Mouse (Mus musculus) testis, adult 2 months (tissue): ENCODE data around the gene Lgi4.

Experiments
- CTCF ChIP-seq: fragments of 200-500 bp; IDR thresholded peaks from 2 replicates; pipeline ENCODE4 v1.5.1; 2012; ENCODE audit warnings: low read depth, mild to moderate bottlenecking, inconsistent platforms, low read length, moderate library complexity; ENCODE audit not compliant: control insufficient read depth, insufficient read depth, insufficient replicate concordance
- POLR2A ChIP-seq: fragments of 200-500 bp; IDR thresholded peaks from 2 replicates; pipeline ENCODE4 v1.6.1; 2012; ENCODE audit warnings: low read depth, mild to moderate bottlenecking, inconsistent platforms, low read length, moderate library complexity; ENCODE audit not compliant: control insufficient read depth

- TF ChIP-seq CTCF, result no peak
- TF ChIP-seq POLR2A, result no peak
These were observed 14.4 kb downstream of the Lgi4 start for GRCm38 (mm10) chr7:31073546-31073945.
